Mouse (Mus musculus): Measurements from ENCODE around the gene Large1. TPM values are rescaled to one million over a fixed set of nuclear protein-coding genes. Genes with fewer than 3 reads are reported as not detected.
"Not testable (repeated sequence)": the region's sequence is repeated elsewhere in the genome, so short reads cannot be mapped to it uniquely, and the experiment has no call there.

Large1 gene
- total RNA-seq, 2 experiments from 2014 or later, result 1.4 TPM; not detected in 1

- ATAC-seq (replicated peaks; ENCODE audit: low FRiP score, poor library complexity, severe bottlenecking), result no peak
Observed at GRCm38 (mm10) chr8:73054726-73055125, 298.6 kb downstream of the Large1 start.

- ATAC-seq (replicated peaks; ENCODE audit: low FRiP score, poor library complexity, severe bottlenecking), result no peak
Observed at GRCm38 (mm10) chr8:73053878-73054277, 299.5 kb downstream of the Large1 start.

- ATAC-seq (replicated peaks; ENCODE audit: low FRiP score, poor library complexity, severe bottlenecking), result no peak
Observed at GRCm38 (mm10) chr8:73052414-73052813, 300.9 kb downstream of the Large1 start.

GRCm38 (mm10) chr8:73048136-73048535 is 305.2 kb downstream of the Large1 start:
- no peak for ATAC-seq (replicated peaks; ENCODE audit: low FRiP score, poor library complexity, severe bottlenecking)

- ATAC-seq (replicated peaks; ENCODE audit: low FRiP score, poor library complexity, severe bottlenecking), result no peak
Observed at GRCm38 (mm10) chr8:73029787-73030186, 323.6 kb downstream of the Large1 start.

- no peak for ATAC-seq (replicated peaks; ENCODE audit: low FRiP score, poor library complexity, severe bottlenecking)
Observed at GRCm38 (mm10) chr8:73018241-73018640, 335.1 kb downstream of the Large1 start.

- ATAC-seq (replicated peaks; ENCODE audit: low FRiP score, poor library complexity, severe bottlenecking), result no peak
Observed at GRCm38 (mm10) chr8:73017601-73018000, 335.7 kb downstream of the Large1 start.

GRCm38 (mm10) chr8:73016303-73016702 is 337.0 kb downstream of the Large1 start:
- ATAC-seq (replicated peaks; ENCODE audit: low FRiP score, poor library complexity, severe bottlenecking), result no peak

- no peak for ATAC-seq (replicated peaks; ENCODE audit: low FRiP score, poor library complexity, severe bottlenecking)
Observed at GRCm38 (mm10) chr8:73007489-73007888, 345.9 kb downstream of the Large1 start.

GRCm38 (mm10) chr8:73003858-73004257 is 349.5 kb downstream of the Large1 start:
- ATAC-seq (replicated peaks; ENCODE audit: low FRiP score, poor library complexity, severe bottlenecking), result no peak

- no peak for ATAC-seq (replicated peaks; ENCODE audit: low FRiP score, poor library complexity, severe bottlenecking)
Observed at GRCm38 (mm10) chr8:72993831-72994230, 359.5 kb downstream of the Large1 start.

GRCm38 (mm10) chr8:72990425-72990824 is 362.9 kb downstream of the Large1 start:
- no peak for ATAC-seq (replicated peaks; ENCODE audit: low FRiP score, poor library complexity, severe bottlenecking)

GRCm38 (mm10) chr8:72982832-72983231 is 370.5 kb downstream of the Large1 start:
- no peak for ATAC-seq (replicated peaks; ENCODE audit: low FRiP score, poor library complexity, severe bottlenecking)

GRCm38 (mm10) chr8:72955074-72955473 is 398.3 kb downstream of the Large1 start:
- no peak for ATAC-seq (replicated peaks; ENCODE audit: low FRiP score, poor library complexity, severe bottlenecking)

- not testable (repeated sequence) for ATAC-seq (replicated peaks; ENCODE audit: low FRiP score, poor library complexity, severe bottlenecking)
Observed at GRCm38 (mm10) chr8:72941393-72941792, 411.9 kb downstream of the Large1 start.

- ATAC-seq (replicated peaks; ENCODE audit: low FRiP score, poor library complexity, severe bottlenecking), result no peak
Observed at GRCm38 (mm10) chr8:72919182-72919902, 434.0 kb downstream of the Large1 start.

- no peak for ATAC-seq (replicated peaks; ENCODE audit: low FRiP score, poor library complexity, severe bottlenecking)
Observed at GRCm38 (mm10) chr8:72905491-72905890, 447.8 kb downstream of the Large1 start.

GRCm38 (mm10) chr8:72901591-72901990 is 451.7 kb downstream of the Large1 start:
- no peak for ATAC-seq (replicated peaks; ENCODE audit: low FRiP score, poor library complexity, severe bottlenecking)

- no peak for ATAC-seq (replicated peaks; ENCODE audit: low FRiP score, poor library complexity, severe bottlenecking)
Observed at GRCm38 (mm10) chr8:72899321-72899720, 454.0 kb downstream of the Large1 start.

- no peak for ATAC-seq (replicated peaks; ENCODE audit: low FRiP score, poor library complexity, severe bottlenecking)
Observed at GRCm38 (mm10) chr8:72883033-72883432, 470.3 kb downstream of the Large1 start.

GRCm38 (mm10) chr8:72873411-72873810 is 479.9 kb downstream of the Large1 start:
- no peak for ATAC-seq (replicated peaks; ENCODE audit: low FRiP score, poor library complexity, severe bottlenecking)

- no peak for ATAC-seq (replicated peaks; ENCODE audit: low FRiP score, poor library complexity, severe bottlenecking)
Observed at GRCm38 (mm10) chr8:72846881-72847280, 506.5 kb downstream of the Large1 start.

Data from erythroblast, adult 5-6 weeks (primary cell).